Mouse (Mus musculus) ES-E14 (cell line): Measurements from ENCODE around the gene Upf2.

Source experiments
- CHD2 ChIP-seq: IDR thresholded peaks from 2 replicates; pipeline ENCODE4 v1.6.1; 2014; ENCODE audit warnings: mild to moderate bottlenecking, low read depth, low read length, inconsistent platforms
- HCFC1 ChIP-seq: IDR thresholded peaks from 2 replicates; pipeline ENCODE4 v1.6.1; 2012; ENCODE audit warnings: low read length, inconsistent platforms, borderline replicate concordance; ENCODE audit not compliant: insufficient read depth
- MAFK ChIP-seq: IDR thresholded peaks from 2 replicates; pipeline ENCODE4 v1.6.1; 2014; ENCODE audit warnings: mild to moderate bottlenecking, low read depth, low read length, inconsistent platforms; ENCODE audit not compliant: insufficient read depth
- ZC3H11A ChIP-seq: IDR thresholded peaks from 2 replicates; pipeline ENCODE4 v1.6.1; 2012; ENCODE audit warnings: low read depth, mild to moderate bottlenecking, inconsistent platforms, low read length, borderline replicate concordance
- ZNF384 ChIP-seq: IDR thresholded peaks from 2 replicates; pipeline ENCODE4 v1.6.1; 2012; ENCODE audit warnings: low read depth, low read length, inconsistent platforms

GRCm38 (mm10) chr2:6097113-6097716 lies 145.9 kb downstream of the Upf2 start:
- no peak for TF ChIP-seq CHD2
- no peak for TF ChIP-seq HCFC1
- TF ChIP-seq ZC3H11A: no peak
- TF ChIP-seq MAFK: no peak
- peak; percentile 56; the same call in 1 of the 2 replicates for TF ChIP-seq ZNF384
